Mouse (Mus musculus) kidney, adult 2 months (tissue): ENCODE measurements around the gene Med15.

Experiments used
- CTCF ChIP-seq: fragments of 200-500 bp; conservative IDR thresholded peaks from 2 replicates; pipeline ENCODE4 v1.5.1; 2011; ENCODE audit warnings: low read depth, mild to moderate bottlenecking, control low read depth, low read length, moderate library complexity, mixed read lengths; ENCODE audit not compliant: insufficient read depth, insufficient read length
- POLR2A ChIP-seq: fragments of 200-500 bp; IDR thresholded peaks from one replicate; pipeline ENCODE4 v1.6.1; 2011; ENCODE audit warnings: low read depth, low read length, control low read depth

DNA sequence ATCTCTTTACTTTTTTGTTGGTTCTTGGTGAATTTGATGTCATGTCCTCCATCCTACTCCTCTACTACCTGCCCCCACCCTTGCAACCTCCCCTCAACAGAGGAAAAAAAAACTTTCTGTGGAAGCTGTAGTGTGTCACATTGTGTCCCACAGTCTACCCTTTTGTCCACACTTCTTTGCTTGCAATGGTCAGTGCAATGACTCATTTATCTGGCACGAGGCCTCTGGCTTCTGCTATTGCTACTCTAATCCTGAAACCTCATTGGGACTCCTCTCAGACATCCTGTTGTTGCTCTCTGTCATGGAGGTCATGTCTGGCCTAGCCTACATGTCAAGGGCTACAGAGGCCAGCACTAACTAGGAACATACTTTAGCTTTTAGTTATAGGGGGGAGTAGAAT lies 21.0 kb upstream of the Med15 start:
- TF ChIP-seq POLR2A, result no peak
- TF ChIP-seq CTCF, result no peak
